Mouse (Mus musculus): ENCODE data around the gene Dpp6. TPM values are rescaled to one million over a fixed set of nuclear protein-coding genes. Genes with fewer than 3 reads are reported as not detected.

The Dpp6 gene
- total RNA-seq, 2 experiments from 2014 or later, result not detected

DNA sequence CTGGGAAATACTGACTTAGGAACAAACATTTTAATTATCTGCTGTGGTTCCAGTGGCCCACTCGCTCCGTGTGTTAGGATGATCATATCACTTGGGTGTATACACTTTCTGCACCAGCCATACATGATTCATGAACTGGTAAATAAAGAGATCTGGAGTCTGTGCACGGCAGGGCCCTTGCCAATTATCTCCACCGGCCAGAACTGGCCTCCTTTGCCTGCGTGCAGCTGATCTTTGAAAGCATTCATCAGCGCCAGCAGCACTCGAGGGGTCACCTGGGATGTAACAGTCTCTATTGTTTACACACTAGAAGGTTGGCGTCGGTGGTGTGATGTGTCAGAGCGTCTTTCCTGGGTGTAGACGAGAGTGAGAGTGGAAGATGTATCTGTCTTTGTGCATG is 868.2 kb downstream of the Dpp6 start:
- ATAC-seq (replicated peaks; ENCODE audit: low FRiP score, low TSS enrichment, poor library complexity, severe bottlenecking), result no peak

DNA sequence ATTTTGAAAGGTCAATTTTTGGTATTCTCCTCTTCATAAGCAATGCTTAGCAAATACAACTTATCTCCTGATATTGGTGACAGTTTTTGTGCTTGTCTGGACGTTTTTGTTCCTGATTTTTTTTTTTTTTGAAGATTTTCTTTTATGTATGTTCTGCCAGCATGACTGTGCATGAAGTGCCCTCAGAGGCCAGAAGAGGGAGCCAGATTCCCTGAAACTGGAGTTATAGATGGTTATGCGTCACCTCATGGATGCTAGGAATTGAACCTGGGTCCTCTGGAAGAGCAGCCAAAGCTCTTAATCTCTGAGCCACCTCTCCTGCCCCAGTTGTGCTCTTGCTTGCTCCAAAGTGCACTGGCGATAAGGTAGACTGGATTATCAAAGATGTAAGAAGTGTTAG is 868.9 kb downstream of the Dpp6 start:
- ATAC-seq (replicated peaks; ENCODE audit: low FRiP score, low TSS enrichment, poor library complexity, severe bottlenecking), result no peak

- no peak for ATAC-seq (replicated peaks; ENCODE audit: low FRiP score, low TSS enrichment, poor library complexity, severe bottlenecking)
Observed at GRCm38 (mm10) chr5:27687311-27687710, 870.3 kb downstream of the Dpp6 start.

GRCm38 (mm10) chr5:27702482-27702881 is 885.5 kb downstream of the Dpp6 start:
- no peak for ATAC-seq (replicated peaks; ENCODE audit: low FRiP score, low TSS enrichment, poor library complexity, severe bottlenecking)

DNA sequence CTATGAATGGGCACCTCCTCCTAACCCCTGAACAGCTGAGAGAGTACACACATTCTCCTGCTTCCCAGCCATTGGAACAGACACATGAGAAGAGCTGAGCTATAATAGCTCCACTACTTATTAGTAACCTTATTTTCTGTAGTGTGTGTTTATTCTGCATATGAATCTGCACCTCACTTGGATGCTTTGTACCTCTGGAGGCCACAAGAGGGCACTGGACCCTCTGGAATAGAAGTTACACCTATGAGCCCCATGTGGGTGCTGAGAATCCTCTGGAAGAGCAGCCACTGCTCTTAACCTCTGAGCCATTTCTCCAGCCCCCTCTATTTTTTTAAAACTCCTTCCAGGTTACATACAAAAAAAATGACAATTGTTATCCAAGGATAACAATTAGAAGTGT is 888.0 kb downstream of the Dpp6 start:
- no peak for ATAC-seq (replicated peaks; ENCODE audit: low FRiP score, low TSS enrichment, poor library complexity, severe bottlenecking)

DNA sequence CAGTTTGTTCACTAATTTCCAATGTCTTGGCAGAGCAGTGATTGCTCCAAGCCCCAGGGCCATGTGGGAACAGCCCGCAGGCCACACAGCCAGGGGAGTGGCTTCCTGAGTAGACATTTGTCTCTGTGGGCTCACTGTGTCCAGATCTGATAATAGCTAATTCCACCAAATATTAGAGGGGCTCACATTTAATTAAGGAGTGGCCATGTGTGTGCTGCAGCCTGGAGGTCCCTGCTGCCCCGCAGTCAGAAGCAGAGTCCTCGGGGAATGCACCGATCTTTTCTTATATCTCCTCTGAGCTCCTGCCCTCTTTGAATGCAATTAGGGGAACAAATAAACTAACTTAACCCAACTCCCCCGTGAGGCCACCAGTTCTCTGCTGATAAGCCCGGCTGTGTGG is 889.5 kb downstream of the Dpp6 start:
- ATAC-seq (replicated peaks; ENCODE audit: low FRiP score, low TSS enrichment, poor library complexity, severe bottlenecking), result no peak

DNA sequence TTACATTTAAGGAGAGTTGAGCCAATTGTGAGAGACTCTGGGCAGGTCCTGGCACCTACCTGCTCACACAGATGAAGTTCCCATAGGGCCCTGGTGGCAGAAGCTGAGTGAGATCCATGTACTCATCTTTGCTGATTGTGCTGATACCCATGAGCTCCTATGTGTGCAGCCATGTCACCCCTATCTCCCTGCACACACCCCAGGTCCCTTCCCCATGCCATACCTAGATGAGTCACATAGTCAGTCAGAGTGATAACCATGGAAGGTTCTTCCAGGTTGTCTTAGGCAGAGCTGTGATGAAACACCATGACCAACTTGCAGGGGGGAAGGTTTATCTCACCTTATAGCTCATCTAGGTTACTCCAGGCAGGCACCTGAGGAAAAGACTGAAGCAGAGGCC is 890.3 kb downstream of the Dpp6 start:
- no peak for ATAC-seq (replicated peaks; ENCODE audit: low FRiP score, low TSS enrichment, poor library complexity, severe bottlenecking)

- peak; percentile 72 for ATAC-seq (replicated peaks; ENCODE audit: low FRiP score, low TSS enrichment, poor library complexity, severe bottlenecking)
Observed at GRCm38 (mm10) chr5:27708209-27708608, 891.2 kb downstream of the Dpp6 start.

DNA sequence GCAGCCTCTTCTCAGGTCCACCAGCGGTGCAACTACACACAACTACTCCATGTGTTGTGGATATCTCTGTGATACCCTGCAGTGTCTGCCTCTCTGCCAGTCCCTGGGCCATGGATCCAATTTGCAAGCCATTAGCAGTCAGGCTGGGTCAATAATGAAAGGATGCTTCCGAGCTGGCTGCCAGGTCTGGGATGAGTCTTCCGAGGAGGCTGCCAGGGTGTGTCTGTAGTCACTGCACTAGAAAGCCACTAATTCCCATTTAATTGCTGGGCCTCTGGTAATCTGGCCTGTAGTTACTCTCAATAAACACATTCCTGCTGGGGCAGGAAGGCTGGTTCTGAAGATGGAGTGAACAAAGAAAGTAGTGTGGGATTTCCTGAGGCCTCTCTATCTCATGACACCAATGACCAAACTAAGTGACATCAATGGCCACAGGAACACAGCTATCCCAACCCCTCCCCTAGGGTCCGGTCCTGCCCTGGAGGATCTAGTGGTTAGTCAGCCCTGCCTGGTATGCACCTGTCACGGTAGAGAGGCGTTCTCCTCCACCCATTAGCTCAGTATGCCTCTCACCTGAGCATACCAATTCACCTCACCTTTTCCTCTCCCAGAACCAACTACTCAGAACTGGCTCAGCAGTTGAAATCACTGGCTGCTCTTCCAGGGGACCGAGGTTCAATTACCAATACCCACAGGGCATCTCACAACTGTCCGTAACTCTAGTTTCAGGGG is 894.6 kb downstream of the Dpp6 start:
- no peak for ATAC-seq (replicated peaks; ENCODE audit: low FRiP score, low TSS enrichment, poor library complexity, severe bottlenecking)

DNA sequence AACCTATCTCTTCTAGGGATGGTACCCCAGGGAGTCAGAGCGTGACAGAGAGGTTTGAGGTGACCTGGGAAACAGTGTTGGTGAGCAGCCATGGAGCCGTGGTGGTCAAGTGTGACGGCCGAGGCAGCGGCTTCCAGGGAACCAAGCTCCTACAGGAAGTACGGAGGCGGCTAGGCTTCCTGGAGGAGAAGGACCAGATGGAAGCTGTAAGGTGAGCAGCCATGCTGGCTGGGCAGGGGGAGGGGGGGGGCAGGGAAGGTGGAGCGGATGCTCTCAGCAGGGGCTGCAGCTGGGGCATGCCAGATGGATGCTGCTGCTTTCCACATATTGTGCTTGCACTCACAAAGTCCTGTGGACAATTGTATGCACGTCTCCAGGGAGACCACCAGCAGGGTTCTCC is 897.4 kb downstream of the Dpp6 start:
- no peak for ATAC-seq (replicated peaks; ENCODE audit: low FRiP score, low TSS enrichment, poor library complexity, severe bottlenecking)

DNA sequence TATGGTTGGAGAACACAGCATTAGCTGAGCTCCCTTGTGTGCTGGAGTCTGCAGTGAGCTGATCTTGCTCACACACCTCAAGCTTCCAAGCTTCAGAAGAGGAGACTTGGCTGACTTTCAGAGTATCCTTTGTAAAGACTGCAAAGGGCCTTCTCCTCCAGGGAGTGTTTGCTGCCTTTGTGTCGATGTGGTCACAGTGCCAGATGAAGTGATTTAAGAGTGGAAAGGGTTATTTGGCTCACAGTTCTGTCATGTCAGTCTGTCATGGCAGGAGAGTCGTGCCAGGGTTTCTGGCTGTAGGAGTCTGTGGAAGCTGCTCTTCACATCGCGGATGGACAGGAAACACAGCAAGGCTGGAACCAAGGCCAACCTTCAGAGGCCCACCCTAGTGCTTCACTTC is 899.0 kb downstream of the Dpp6 start:
- no peak for ATAC-seq (replicated peaks; ENCODE audit: low FRiP score, low TSS enrichment, poor library complexity, severe bottlenecking)

DNA sequence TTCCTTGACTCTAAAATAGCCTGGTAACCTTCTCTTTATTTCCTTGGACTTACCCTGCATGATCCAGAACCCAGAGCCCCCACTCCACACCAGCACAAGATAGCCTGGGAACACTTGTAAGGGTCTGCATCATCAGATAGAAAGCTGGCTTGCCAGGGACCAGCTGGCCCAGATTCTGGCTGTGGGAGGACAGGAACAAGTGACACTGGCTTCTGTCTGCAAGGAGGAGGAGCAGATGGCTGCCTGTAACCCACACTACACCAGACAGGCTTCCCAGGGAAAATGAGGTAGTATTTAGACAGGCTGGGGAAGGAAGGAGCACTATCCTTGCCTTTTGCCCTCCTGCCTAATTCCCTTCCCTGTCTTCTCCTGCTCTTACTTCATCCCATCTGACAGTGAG is 900.3 kb downstream of the Dpp6 start:
- no peak for ATAC-seq (replicated peaks; ENCODE audit: low FRiP score, low TSS enrichment, poor library complexity, severe bottlenecking)

- ATAC-seq (replicated peaks; ENCODE audit: low FRiP score, low TSS enrichment, poor library complexity, severe bottlenecking), result no peak
Observed at GRCm38 (mm10) chr5:27719311-27719710, 902.3 kb downstream of the Dpp6 start.

DNA sequence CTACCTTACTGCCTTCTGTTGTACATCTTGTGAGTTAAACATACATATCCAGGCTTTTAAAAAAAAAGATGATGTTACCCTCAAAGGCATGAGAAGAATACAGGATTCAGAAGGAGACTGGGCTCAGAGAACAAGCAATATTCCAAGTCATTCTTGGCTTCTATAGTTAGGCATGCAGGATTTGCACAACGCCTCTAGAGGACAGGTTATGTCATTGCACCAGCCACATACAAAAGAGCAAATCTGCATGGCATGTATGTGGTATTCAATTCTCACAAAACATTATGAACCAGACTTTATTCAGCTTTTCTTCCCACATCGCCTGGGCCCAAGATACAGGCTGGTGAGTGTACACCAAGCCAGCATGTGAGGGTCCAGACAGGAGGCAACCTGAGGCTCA is 907.5 kb downstream of the Dpp6 start:
- ATAC-seq (replicated peaks; ENCODE audit: low FRiP score, low TSS enrichment, poor library complexity, severe bottlenecking), result peak; percentile 48; the same call in 1 of the 2 replicates

- ATAC-seq (replicated peaks; ENCODE audit: low FRiP score, low TSS enrichment, poor library complexity, severe bottlenecking), result no peak
Observed at GRCm38 (mm10) chr5:27730666-27731065, 913.7 kb downstream of the Dpp6 start.

- no peak for ATAC-seq (replicated peaks; ENCODE audit: low FRiP score, low TSS enrichment, poor library complexity, severe bottlenecking)
Observed at GRCm38 (mm10) chr5:27731392-27731791, 914.4 kb downstream of the Dpp6 start.

GRCm38 (mm10) chr5:27732288-27732868 is 915.4 kb downstream of the Dpp6 start:
- no peak for ATAC-seq (replicated peaks; ENCODE audit: low FRiP score, low TSS enrichment, poor library complexity, severe bottlenecking)

- ATAC-seq (replicated peaks; ENCODE audit: low FRiP score, low TSS enrichment, poor library complexity, severe bottlenecking), result peak; percentile 91
Observed at GRCm38 (mm10) chr5:27737168-27737567, 920.2 kb downstream of the Dpp6 start.

DNA sequence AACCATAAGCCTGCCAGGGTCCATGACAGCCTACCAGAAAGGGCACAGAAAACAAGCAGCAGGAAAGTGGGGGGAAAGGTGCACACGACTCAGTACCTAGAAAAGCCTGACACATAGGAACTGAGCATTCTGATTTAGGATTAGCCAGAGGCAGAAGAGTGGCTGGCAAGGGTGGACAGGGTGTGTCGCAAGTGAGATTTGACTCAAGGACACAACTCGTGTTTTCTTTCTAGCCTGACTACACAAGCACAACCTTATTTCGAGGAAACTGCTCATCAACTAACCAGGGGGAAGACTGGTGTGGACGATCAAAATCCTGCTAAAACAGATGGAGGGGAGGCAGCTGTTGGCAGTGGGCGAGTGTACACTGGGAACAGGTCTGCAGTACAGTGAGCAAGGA is 922.2 kb downstream of the Dpp6 start:
- no peak for ATAC-seq (replicated peaks; ENCODE audit: low FRiP score, low TSS enrichment, poor library complexity, severe bottlenecking)

- ATAC-seq (replicated peaks; ENCODE audit: low FRiP score, low TSS enrichment, poor library complexity, severe bottlenecking), result no peak
Observed at GRCm38 (mm10) chr5:27744944-27745343, 927.9 kb downstream of the Dpp6 start.

DNA sequence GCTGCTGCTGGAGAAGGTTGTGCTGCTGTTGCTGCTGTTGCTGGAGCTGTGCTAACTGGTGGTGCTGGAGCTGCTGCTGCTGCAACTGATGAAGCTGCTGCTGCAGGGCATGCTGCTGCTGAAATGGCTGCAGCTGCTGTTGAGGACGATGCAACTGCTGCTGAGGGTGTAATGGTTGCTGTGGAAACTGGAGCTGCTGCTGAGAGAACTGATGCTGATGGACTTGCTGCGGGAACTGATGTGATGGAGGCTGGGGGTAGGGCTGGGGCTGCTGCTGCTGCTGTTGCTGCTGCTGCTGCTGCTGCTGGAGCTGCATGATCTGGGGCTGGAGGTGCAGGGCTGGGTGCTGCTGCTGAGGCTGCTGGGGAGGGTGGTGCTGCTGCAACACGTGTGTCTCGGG is 948.8 kb downstream of the Dpp6 start:
- no peak for ATAC-seq (replicated peaks; ENCODE audit: low FRiP score, low TSS enrichment, poor library complexity, severe bottlenecking)
